Mouse (Mus musculus) c-Kit-positive CD71-positive TER-119-negative erythroid progenitor cells, embryonic 14.5 days (primary cell): ENCODE measurements around the gene Mbtps2.
A peak's percentile ranks its signal among the peaks of the same experiment; 100 is the strongest.

ENCODE experiments used
- DNase-seq: peaks from one replicate; pipeline ENCODE4 v3.0.0-alpha.2; 2013; ENCODE audit warnings: low read depth

Gene Mbtps2

GRCm38 (mm10) chrX:157598186-157598996 is at the start of gene Mbtps2:
Gene Mbtps2, minus strand, starts transcription at chrX:157598715.
- no peak for DNase-seq

GRCm38 (mm10) chrX:157646399-157646798 is 47.9 kb upstream of the Mbtps2 start:
- no peak for DNase-seq

GRCm38 (mm10) chrX:157644700-157645099 is 46.2 kb upstream of the Mbtps2 start:
- DNase-seq, result no peak

GRCm38 (mm10) chrX:157644300-157644699 is 45.8 kb upstream of the Mbtps2 start:
- DNase-seq, result peak; percentile 10

GRCm38 (mm10) chrX:157642856-157643255 is 44.3 kb upstream of the Mbtps2 start:
- DNase-seq, result no peak

GRCm38 (mm10) chrX:157637253-157637652 is 38.7 kb upstream of the Mbtps2 start:
- DNase-seq, result no peak

- DNase-seq, result no peak
Observed at GRCm38 (mm10) chrX:157633676-157634414, 35.3 kb upstream of the Mbtps2 start.

GRCm38 (mm10) chrX:157630341-157630740 is 31.8 kb upstream of the Mbtps2 start:
- no peak for DNase-seq

GRCm38 (mm10) chrX:157612894-157613293 is 14.4 kb upstream of the Mbtps2 start:
- DNase-seq, result no peak

- DNase-seq, result no peak
Observed at GRCm38 (mm10) chrX:157601450-157601849, 2.9 kb upstream of the Mbtps2 start.

- DNase-seq, result no peak
Observed at GRCm38 (mm10) chrX:157597585-157598185, 830 bp downstream of the Mbtps2 start.

- DNase-seq, result no peak
Observed at GRCm38 (mm10) chrX:157596802-157597201, 1.7 kb downstream of the Mbtps2 start.

- DNase-seq, result no peak
Observed at GRCm38 (mm10) chrX:157595927-157596326, 2.6 kb downstream of the Mbtps2 start.

- DNase-seq, result no peak
Observed at GRCm38 (mm10) chrX:157594606-157595005, 3.9 kb downstream of the Mbtps2 start.

GRCm38 (mm10) chrX:157587001-157587400 is 11.5 kb downstream of the Mbtps2 start:
- no peak for DNase-seq

GRCm38 (mm10) chrX:157586397-157586796 is 12.1 kb downstream of the Mbtps2 start:
- DNase-seq, result no peak

GRCm38 (mm10) chrX:157579108-157579614 is 19.4 kb downstream of the Mbtps2 start:
- no peak for DNase-seq

- DNase-seq, result no peak
Observed at GRCm38 (mm10) chrX:157574683-157575082, 23.8 kb downstream of the Mbtps2 start.

GRCm38 (mm10) chrX:157568840-157569239 is 29.7 kb downstream of the Mbtps2 start, which contains the start of gene Yy2:
Gene Yy2, minus strand, starts transcription at chrX:157568985.
- no peak for DNase-seq

- no peak for DNase-seq
Observed at GRCm38 (mm10) chrX:157563794-157564193, 34.7 kb downstream of the Mbtps2 start.

GRCm38 (mm10) chrX:157547082-157547481 is 51.4 kb downstream of the Mbtps2 start:
- no peak for DNase-seq

GRCm38 (mm10) chrX:157506400-157506799 is 92.1 kb downstream of the Mbtps2 start:
- no peak for DNase-seq

- DNase-seq, result no peak
Observed at GRCm38 (mm10) chrX:157504506-157504905, 94.0 kb downstream of the Mbtps2 start.
